Mouse (Mus musculus): ENCODE results near the gene Mtf1. TPM values are rescaled to one million over a fixed set of nuclear protein-coding genes. Genes with fewer than 3 reads are reported as not detected.

The Mtf1 gene
- total RNA-seq, 4 experiments from 2014 or later = 12.9 to 16.0 (median 15.0) TPM

DNA sequence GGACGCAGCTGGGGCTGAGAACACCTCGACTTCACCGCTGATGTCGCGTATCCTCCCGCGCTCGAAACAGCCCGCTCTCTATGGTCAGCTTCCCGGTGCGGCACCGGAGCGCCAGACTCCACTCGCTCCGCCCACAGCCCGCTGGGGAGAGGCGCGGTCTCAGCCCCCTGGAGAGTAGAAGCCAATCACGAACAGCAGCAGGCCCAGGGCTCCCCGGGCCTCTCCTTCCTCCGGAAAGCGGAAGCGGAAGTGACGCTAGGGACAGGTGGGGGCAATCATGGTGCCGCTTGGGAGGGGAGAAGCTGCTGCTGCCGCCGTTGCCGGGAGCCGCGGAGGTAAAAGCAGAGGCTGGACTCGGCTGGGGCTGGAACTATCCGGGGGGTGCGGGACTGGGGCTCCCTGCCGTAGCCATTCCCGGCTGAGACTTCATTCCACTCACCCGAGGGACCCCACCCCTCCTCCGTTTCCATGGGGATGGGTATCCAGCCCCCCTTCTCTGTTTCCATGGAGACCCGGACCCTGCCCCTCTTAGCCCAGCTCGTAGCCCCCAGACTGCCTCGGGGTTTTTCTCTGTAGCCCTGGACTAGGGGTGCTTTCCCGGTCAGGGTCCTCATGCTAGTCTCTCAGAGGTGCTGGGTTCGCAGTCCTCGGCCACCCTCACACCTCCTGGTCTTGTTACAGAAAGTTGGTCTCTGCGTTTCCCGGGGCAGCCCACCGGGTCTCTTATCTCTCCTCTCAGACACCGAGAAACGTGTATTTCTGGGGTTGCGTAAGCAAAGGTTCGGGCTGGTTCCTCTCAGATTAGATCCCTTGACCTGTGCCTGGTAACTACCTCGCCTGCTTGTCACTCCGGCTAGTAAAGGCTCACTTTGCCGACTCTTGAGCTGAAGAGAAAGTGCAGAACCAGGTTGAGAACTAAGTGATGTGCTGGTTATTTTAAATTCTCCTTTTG is 681 bp downstream of the Mtf1 start:
- DNase-seq (ENCODE audit: low spot score in 2 of 2) = peak; percentile 91 to 94

- no peak for DNase-seq (ENCODE audit: low spot score in 2 of 2)
These were observed 1.5 kb downstream of the Mtf1 start for GRCm38 (mm10) chr4:124803406-124803805.

DNA sequence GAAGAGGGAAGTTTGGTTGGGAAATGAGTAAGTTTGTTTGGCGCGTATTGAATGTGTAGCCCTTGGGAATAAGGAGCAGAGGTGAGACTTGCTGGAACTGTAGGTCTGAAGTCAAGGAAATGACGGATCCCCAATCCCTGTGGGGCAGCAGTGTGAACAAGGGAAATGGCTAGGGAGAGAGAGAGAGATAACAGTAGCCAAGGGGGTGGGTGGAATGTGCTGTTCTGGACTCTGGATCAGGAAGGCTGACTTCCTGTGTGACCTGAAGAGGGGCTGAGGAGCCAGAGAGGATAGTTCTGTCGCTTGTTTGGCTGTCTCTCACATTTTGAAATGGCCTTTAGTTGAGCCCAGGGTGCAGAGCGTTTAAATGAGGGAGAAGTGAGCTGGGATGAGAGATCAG is 6.6 kb downstream of the Mtf1 start:
- DNase-seq (ENCODE audit: low spot score in 2 of 2) = no peak

DNA sequence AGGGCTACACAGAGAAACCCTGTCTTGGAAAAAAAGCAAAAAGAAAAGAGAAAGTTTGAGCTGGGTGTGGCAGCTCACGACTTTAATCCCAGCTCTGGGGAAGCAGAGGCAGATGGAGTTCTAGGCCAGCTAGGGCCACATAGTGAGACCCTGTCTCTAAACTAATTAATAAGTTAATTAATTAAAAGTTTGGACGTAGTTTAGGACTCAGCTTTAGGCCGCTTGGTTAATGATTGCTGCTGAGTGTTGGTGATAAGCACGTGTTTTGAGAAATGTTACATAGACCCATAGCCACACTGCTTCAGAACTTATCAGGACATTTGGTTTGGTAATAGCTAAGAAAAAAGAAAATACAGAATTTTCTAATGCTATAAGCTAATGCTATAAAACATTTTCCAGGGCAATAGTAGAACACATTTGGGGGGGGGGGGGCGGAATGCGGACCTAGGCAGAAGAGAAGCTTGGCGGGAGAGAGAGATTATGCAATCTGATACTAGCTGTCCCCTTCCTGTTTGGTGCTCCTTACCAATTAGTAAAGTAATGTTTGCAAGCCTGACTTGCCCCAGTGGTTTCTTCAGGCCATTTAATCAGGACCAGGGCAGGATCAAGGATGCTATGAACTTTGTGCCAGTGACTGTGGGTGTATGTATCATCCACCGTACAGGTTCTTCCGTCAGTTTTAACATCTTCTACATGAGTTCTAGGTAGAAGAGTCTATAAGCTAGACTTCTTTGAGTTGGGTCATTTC is 7.4 kb downstream of the Mtf1 start:
- DNase-seq (ENCODE audit: low spot score in 2 of 2) = no peak

GRCm38 (mm10) chr4:124810056-124810455 is 8.2 kb downstream of the Mtf1 start:
- no peak for DNase-seq (ENCODE audit: low spot score in 2 of 2)

DNA sequence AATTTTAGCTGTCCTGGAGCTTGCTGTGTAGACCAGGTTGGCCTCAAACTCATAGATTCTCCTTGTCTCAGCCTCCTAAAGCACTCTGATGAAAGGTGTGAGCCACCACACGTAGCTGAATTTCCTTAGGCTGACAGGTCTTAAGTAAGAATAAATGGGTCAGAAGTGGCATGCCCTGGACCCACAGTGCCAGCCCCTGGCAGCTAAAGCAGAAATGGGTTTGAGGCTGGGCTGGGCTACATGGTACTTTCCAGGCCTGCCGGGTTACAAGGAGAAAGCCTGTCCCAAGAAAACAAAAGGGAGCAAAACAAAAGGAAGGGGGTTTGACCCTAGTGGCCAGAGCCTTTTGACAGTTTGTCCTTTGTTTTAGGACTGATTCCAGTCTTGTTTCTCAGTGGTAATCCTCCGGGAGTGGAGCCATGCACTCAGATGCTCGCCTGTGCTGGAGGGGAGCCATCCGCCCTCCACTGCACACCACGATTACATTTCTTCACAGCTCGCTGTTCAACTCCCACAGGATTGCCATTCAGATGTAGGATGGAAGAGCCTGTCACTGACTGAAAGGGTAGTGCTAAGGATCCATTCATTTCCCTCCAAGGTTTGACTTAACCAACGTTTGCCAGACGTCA is 9.6 kb downstream of the Mtf1 start:
- DNase-seq (ENCODE audit: low spot score in 2 of 2) = no peak

DNA sequence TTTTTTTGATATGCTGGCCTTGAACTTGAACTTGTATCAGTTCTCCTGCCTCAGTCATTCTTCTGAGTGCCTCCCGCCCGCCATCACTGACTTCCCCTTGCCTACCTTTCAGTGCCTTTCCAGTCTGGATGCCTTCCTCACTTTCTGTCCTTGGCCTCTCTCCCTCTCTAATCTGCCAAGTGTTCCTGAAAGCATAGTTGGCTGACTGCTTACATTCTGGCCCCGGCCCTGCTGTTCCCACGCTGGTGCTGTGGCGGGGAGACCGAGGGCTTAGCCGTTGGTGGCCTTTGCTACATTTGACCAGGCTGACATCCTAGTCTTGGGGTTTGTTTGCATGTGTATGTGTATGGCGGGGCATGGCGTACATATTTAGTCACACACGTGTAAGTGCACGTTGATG is 14.0 kb downstream of the Mtf1 start:
- peak in 1 of 2 experiments; percentile 8 for DNase-seq (ENCODE audit: low spot score in 2 of 2)

GRCm38 (mm10) chr4:124817803-124818202 is 15.9 kb downstream of the Mtf1 start:
- DNase-seq (ENCODE audit: low spot score in 2 of 2) = no peak

DNA sequence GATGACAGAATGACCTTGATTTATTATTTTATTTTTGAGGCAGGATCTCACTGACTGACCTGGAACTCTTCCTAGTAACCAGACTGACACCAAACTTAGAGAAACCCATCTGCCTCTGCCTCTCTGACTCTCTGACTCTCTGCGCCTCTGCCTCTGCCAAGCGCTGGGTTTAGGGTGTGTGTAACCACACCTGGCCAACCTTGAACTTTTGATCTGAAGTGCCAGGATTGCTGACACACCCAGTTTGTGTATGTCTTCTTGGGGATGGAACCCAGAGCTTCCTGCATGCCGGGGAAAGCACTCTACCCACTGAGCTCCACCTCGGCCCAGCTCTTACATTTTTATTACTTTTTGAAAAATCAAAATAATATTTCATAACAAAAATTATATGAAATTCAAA is 16.9 kb downstream of the Mtf1 start:
- DNase-seq (ENCODE audit: low spot score in 2 of 2) = no peak

- no peak for DNase-seq (ENCODE audit: low spot score in 2 of 2)
These were observed 23.1 kb downstream of the Mtf1 start for GRCm38 (mm10) chr4:124824967-124825366.

GRCm38 (mm10) chr4:124825371-124825965 is 23.6 kb downstream of the Mtf1 start:
- DNase-seq (ENCODE audit: low spot score in 2 of 2) = no peak

DNA sequence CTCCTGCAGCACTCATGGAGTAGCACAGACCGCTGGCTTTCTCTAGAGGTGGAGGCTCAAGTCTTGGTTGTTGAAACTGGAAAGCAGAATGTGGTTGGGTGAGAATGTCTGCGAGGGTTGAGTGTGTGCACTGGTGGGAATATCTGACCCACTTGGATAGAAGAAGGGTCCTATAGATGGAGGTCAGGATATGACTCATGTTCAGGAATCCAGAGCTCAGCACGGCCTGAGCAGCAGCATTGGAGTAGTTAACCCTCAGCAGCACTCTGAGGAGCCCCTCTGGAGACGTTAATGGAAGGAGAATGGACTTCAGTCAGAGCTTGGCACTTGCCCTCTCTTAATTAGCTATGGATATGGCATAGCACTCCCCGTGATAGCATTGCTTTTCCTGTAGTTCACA is 27.8 kb downstream of the Mtf1 start:
- DNase-seq (ENCODE audit: low spot score in 2 of 2) = no peak

DNA sequence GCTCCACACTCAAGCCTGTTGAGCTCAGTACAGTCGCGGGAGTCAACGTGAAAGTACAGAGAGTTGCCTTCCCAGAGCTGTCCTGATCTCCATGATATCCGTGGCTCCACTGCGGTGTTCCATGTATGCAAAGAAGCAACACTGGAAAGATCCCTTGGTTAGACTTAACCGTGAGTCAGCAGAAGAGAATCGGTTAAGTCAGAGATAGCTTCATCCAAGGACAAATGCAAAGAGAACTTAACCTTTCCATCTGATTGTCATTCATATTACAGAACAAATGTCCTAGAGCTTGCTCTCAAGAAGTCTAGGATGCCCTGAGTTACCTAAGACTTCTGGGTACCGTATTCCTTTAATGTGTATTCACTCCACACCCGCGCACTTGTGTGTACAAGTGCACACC is 30.9 kb downstream of the Mtf1 start:
- DNase-seq (ENCODE audit: low spot score in 2 of 2) = no peak

DNA sequence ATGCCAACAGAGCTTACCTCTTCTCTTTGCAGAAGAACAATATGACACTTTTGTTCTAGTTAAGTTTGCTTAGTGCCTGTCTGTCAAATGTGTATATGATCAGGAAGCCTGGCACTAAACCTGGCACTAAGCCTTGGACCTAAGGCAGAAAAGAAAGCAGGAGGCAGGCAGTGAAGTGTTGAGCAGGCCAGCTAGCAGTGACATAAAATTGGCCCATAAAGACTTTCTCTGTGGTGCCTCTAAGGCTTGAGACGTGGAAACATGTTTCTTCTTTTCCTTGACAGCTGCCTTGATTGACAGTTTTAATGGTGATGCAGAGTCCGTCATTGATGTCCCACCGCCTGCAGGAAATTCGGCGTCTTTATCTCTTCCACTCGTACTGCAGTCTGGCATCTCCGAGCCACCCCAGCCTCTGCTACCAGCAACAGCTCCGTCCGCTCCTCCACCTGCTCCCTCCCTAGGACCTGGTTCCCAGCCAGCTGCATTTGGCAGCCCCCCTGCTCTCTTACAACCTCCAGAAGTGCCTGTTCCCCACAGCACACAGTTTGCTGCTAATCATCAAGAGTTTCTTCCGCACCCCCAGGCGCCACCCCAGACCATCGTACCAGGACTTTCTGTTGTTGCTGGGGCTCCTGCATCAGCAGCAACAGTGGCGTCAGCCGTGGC is 36.3 kb downstream of the Mtf1 start:
- DNase-seq (ENCODE audit: low spot score in 2 of 2) = no peak

DNA sequence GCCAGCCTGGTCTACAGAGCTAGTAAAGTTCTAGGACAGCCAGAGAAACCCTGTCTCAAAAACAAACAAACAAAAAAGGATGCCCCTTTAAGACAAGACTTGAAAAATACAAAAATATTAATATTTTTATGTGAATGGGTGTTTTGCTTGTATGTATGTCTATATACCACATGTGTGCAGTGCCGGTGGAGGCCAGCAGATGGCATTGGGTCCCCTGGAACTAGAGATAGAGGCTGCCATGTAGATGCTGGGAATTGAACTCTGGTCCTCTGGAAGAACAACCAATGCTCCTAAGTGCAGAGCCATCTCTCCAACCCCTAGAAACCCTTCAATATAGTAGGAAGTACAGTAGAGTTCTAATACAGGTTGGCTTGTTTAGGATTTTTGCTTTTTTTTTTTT is 39.1 kb downstream of the Mtf1 start:
- no peak for DNase-seq (ENCODE audit: low spot score in 2 of 2)

DNA sequence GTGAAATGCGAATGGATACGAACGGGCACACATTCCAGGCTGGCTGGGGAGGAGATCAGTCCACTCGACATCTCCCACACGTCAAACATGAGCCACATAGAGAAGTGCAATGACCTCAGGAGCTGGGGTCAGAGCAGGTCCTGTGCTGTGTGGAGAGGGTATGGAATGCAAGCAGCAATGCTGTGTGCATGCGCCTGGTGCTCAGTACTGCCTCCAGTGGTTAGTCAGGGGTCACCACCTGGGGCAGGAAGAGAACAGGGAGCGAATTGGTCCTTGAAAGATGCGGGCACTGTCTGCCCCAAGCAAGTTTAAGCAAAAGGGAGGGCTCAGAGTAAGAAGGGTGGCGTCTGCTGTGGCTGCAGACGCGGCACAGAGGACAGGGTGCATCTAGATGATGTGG is 41.6 kb downstream of the Mtf1 start:
- no peak for DNase-seq (ENCODE audit: low spot score in 2 of 2)

DNA sequence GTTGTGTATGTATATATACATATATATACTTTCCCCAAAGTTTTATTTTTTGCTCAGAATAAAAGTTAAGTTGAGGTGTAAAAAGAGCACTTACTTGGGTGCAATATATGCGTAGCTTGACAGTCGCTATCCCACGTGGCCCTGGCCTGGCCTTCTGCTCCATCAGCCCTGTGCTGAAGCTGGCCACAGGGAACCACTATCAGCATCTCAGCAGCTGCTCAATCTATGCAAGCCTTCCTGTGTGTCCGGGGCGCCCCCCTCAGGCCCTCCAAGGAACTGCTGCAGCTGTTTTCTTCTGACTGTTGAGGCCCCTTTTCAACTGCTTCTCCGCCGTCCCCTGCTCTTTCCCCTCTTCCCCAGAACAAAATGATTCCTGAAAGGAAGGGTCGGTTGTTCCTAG is 45.7 kb downstream of the Mtf1 start:
- peak; percentile 70 to 72 for DNase-seq (ENCODE audit: low spot score in 2 of 2)

DNA sequence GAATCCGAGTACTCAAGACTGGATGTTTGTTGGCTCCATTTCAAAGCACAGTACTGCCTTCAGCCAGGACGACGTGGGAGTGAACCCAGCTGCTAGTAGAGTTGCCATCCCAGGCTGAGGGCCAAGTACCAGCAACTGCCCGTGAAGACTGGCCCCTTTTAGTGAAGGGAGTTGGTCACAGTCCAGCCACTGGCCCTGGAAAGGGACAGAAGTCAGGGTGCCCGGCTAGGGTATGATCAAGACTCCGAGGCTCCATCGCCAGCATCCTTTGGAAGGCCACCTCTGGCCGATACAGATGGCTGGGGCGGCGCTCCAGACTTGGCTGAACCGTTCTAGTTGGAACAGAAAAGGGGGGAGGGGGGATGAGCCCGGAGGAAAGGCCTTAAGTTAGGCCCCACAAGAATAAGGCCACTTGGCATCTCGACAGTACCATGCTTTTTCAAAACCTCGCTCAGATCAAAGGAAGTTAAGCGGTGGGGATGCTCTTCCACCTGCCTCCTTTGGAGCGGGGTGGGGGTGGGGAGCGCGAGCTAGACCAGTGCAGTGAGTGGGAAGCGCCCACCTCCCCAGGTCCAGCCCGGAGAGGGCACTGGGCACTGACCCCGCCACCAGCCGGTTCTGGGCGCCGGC is 47.8 kb downstream of the Mtf1 start:
- peak; percentile 12 to 28 for DNase-seq (ENCODE audit: low spot score in 2 of 2)

GRCm38 (mm10) chr4:124850261-124850913 is 48.5 kb downstream of the Mtf1 start, which contains the start of gene Yrdc:
TSS of gene Yrdc (plus strand) at chr4:124850679.
- peak; percentile 88 to 91 for DNase-seq (ENCODE audit: low spot score in 2 of 2)
